Mouse (Mus musculus) intestine, embryonic 16.5 days (tissue): Measurements from ENCODE around the gene Orai3. TPM values are rescaled to one million over a fixed set of nuclear protein-coding genes. Genes with fewer than 3 reads are reported as not detected.

Experiments
- ATAC-seq: fragments of 200-750 bp; cut with Nextera tagmentation; 2 replicates; pipeline ENCODE4 v1.8.0; 2017; ENCODE audit warnings: moderate TSS enrichment, moderate library complexity
- H3K27ac ChIP-seq: fragments of 300-500 bp; sonication (generic); 2 replicates; pipeline ENCODE4 v1.5.1; 2014; ENCODE audit warnings: mild to moderate bottlenecking, low read length
- H3K27me3 ChIP-seq: fragments of 300-500 bp; sonication (generic); replicated peaks from 2 replicates; pipeline ENCODE4 v1.6.1; 2014; ENCODE audit warnings: low read length, control low read depth, mixed read lengths; ENCODE audit not compliant: control insufficient read depth, insufficient read depth
- H3K36me3 ChIP-seq: fragments of 300-500 bp; sonication (generic); 2 replicates; pipeline ENCODE4 v1.6.1; 2014; ENCODE audit warnings: low read length, control low read depth; ENCODE audit not compliant: control insufficient read depth, insufficient read depth
- H3K4me1 ChIP-seq: fragments of 300-500 bp; sonication (generic); 2 replicates; pipeline ENCODE4 v1.6.1; 2014; ENCODE audit warnings: low read length, control low read depth, mixed read lengths; ENCODE audit not compliant: control insufficient read depth, insufficient read depth
- H3K4me2 ChIP-seq: fragments of 300-500 bp; sonication (generic); 2 replicates; pipeline ENCODE4 v1.6.1; 2014; ENCODE audit warnings: low read depth, low read length, control low read depth
- H3K4me3 ChIP-seq: fragments of 300-500 bp; sonication (generic); 2 replicates; pipeline ENCODE4 v1.5.1; 2014; ENCODE audit warnings: mild to moderate bottlenecking, low read length
- H3K9ac ChIP-seq: fragments of 300-500 bp; sonication (generic); 2 replicates; pipeline ENCODE4 v1.6.1; 2014; ENCODE audit warnings: low read depth, low read length
- H3K9me3 ChIP-seq: fragments of 300-500 bp; sonication (generic); 2 replicates; pipeline ENCODE4 v1.6.1; 2016; ENCODE audit warnings: low read length, control low read depth; ENCODE audit not compliant: control insufficient read depth
- WGBS: fragments of 180-500 bp; shearing (Covaris S2); extraction: QIAGEN DNeasy Blood & Tissue Kit; methylation state at CpG from one replicate; pipeline ENCODE4 v1.1.7; 2014; 5-methylcytosine and 5-hydroxymethylcytosine counted together
- polyA plus RNA-seq: library from polyadenylated mRNA; unstranded; fragments of >200 nt; fragmentation: Nextera tagmentation; extraction: Ambion mirVana; gene quantifications from 2 replicates; pipeline ENCODE4 v1.2.1, GENCODE M21; 2015

The Orai3 gene
- polyA plus RNA-seq, 1 experiment from 2014 or later: 24.6 TPM

- Histone ChIP-seq H3K9ac (peak overlapping the region; percentile 87), H3K36me3 (peaks cover 9% of the 10 kb centered on the region), H3K27me3 (no peaks in the 10 kb centered on the region), H3K4me3 (peak overlapping the region; percentile 91), H3K9me3 (no peaks in the 10 kb centered on the region), H3K27ac (peak overlapping the region; percentile 92), H3K4me1 (peaks cover 14% of the 10 kb centered on the region), H3K4me2 (peak overlapping the region; percentile 87)
- WGBS: under 1% methylated on average over 54 of the region's 62 CpGs
- peak; percentile 2; the same call in 1 of the 2 replicates for ATAC-seq
These were observed 22.8 kb upstream of the Orai3 start for GRCm38 (mm10) chr7:127746494-127747491.

GRCm38 (mm10) chr7:127747559-127748234 lies 21.9 kb upstream of the Orai3 start:
- WGBS: 35% methylated on average over 6 of the region's 6 CpGs
- ATAC-seq: no peak
- no peaks in the 10 kb centered on the region for H3K27me3 ChIP-seq
- peaks cover 13% of the 10 kb centered on the region for H3K36me3 ChIP-seq
- peak overlapping the region; percentile 87 for H3K9ac ChIP-seq
- 0 out of 2 replicates have a peak overlapping the region, but pooled peaks have one; percentile 4 for H3K27ac ChIP-seq
- H3K9me3 ChIP-seq: no peaks in the 10 kb centered on the region
- H3K4me1 ChIP-seq: peaks cover 14% of the 10 kb centered on the region
- H3K4me2 ChIP-seq: peak overlapping the region; percentile 87
- H3K4me3 ChIP-seq: peak overlapping the region; percentile 91

- Histone ChIP-seq H3K27me3 (no peaks in the 10 kb centered on the region), H3K9me3 (no peaks in the 10 kb centered on the region), H3K4me1 (peaks cover 14% of the 10 kb centered on the region), H3K27ac (no peak overlapping the region), H3K9ac (peak overlapping the region; percentile 87; the same call in 1 of the 2 replicates), H3K4me3 (no peak overlapping the region), H3K4me2 (no peak overlapping the region), H3K36me3 (peaks cover 15% of the 10 kb centered on the region)
- ATAC-seq: no peak
- WGBS: 93% methylated on average over 28 of the region's 28 CpGs
These were observed 21.4 kb upstream of the Orai3 start for GRCm38 (mm10) chr7:127748235-127748560.

- Histone ChIP-seq H3K4me3 (no peak overlapping the region), H3K4me2 (no peak overlapping the region), H3K9ac (no peak overlapping the region), H3K36me3 (peaks cover 29% of the 10 kb centered on the region), H3K27ac (no peak overlapping the region), H3K27me3 (no peaks in the 10 kb centered on the region), H3K4me1 (peaks cover 19% of the 10 kb centered on the region), H3K9me3 (no peaks in the 10 kb centered on the region)
- no peak for ATAC-seq
- WGBS: 85% methylated on average over 19 of the region's 19 CpGs
These were observed 19.2 kb upstream of the Orai3 start for GRCm38 (mm10) chr7:127750131-127751127.

- H3K9me3 ChIP-seq: no peaks in the 10 kb centered on the region
- no peak overlapping the region for H3K27ac ChIP-seq
- H3K4me1 ChIP-seq: peaks cover 19% of the 10 kb centered on the region
- ATAC-seq: no peak
- no peaks in the 10 kb centered on the region for H3K27me3 ChIP-seq
- H3K4me2 ChIP-seq: no peak overlapping the region
- no peak overlapping the region for H3K4me3 ChIP-seq
- H3K9ac ChIP-seq: no peak overlapping the region
- peaks cover 30% of the 10 kb centered on the region for H3K36me3 ChIP-seq
- WGBS: 93% methylated on average over 5 of the region's 5 CpGs
These were observed 18.0 kb upstream of the Orai3 start for GRCm38 (mm10) chr7:127751619-127752018.

GRCm38 (mm10) chr7:127752069-127752468 lies 17.5 kb upstream of the Orai3 start:
- no peaks in the 10 kb centered on the region for H3K27me3 ChIP-seq
- no peak overlapping the region for H3K9ac ChIP-seq
- no peak overlapping the region for H3K4me3 ChIP-seq
- H3K36me3 ChIP-seq: peaks cover 30% of the 10 kb centered on the region
- no peak overlapping the region for H3K27ac ChIP-seq
- no peaks in the 10 kb centered on the region for H3K9me3 ChIP-seq
- no peak for ATAC-seq
- WGBS: 95% methylated on average over 27 of the region's 27 CpGs
- peaks cover 19% of the 10 kb centered on the region for H3K4me1 ChIP-seq
- H3K4me2 ChIP-seq: no peak overlapping the region

- Histone ChIP-seq H3K27ac (no peak overlapping the region), H3K4me3 (no peak overlapping the region), H3K4me1 (peaks cover 11% of the 10 kb centered on the region; the same call in 1 of the 2 replicates), H3K36me3 (peaks cover 29% of the 10 kb centered on the region), H3K27me3 (no peaks in the 10 kb centered on the region), H3K9me3 (no peaks in the 10 kb centered on the region), H3K4me2 (no peak overlapping the region), H3K9ac (no peak overlapping the region)
- ATAC-seq: no peak
- WGBS: 62% methylated on average over 5 of the region's 5 CpGs
These were observed 16.5 kb upstream of the Orai3 start for GRCm38 (mm10) chr7:127753158-127753557.

GRCm38 (mm10) chr7:127753741-127754140 lies 15.9 kb upstream of the Orai3 start:
- peaks cover 27% of the 10 kb centered on the region for H3K36me3 ChIP-seq

More at GRCm38 (mm10) chr7:127753741-127754140, 15.9 kb upstream of the Orai3 start:
- H3K4me2 ChIP-seq: no peak overlapping the region
- H3K4me3 ChIP-seq: no peak overlapping the region
- H3K9me3 ChIP-seq: no peaks in the 10 kb centered on the region
- H3K9ac ChIP-seq: no peak overlapping the region
- H3K27me3 ChIP-seq: no peaks in the 10 kb centered on the region
- WGBS: 80% methylated on average over 7 of the region's 7 CpGs
- no peak overlapping the region for H3K27ac ChIP-seq
- H3K4me1 ChIP-seq: peaks cover 10% of the 10 kb centered on the region; the same call in 1 of the 2 replicates
- no peak for ATAC-seq
